Mouse (Mus musculus) spleen, postnatal 14 days (tissue): Measurements from ENCODE around the gene Sos1.
A peak's percentile ranks its signal among the peaks of the same experiment; 100 is the strongest.

ENCODE experiments used
- DNase-seq, 2 experiments: peaks; one replicate each; pipeline ENCODE4 v3.0.0; 2021 to 2022; ENCODE audit warnings: low spot score in 2 of 2

Gene Sos1

DNA sequence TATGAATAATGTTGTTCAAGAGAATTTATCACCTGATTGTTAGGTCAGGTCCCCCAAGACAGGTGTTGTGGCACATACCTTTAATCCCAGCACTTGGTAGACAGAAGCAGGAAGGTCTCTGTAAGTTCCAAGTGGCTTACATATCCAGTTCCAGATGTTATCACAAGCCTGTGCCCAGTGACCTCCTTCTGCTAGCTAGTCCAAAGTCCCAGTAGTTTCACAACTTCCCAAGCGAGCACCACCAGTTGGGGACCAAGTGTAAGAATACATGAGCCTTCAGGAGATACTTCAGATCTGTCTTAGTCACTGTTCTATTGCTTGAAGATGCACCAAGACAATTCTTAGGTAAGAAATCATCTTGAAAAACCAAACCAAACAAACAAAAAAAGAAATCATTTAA lies 13.6 kb upstream of the Sos1 start:
- no peak for DNase-seq

DNA sequence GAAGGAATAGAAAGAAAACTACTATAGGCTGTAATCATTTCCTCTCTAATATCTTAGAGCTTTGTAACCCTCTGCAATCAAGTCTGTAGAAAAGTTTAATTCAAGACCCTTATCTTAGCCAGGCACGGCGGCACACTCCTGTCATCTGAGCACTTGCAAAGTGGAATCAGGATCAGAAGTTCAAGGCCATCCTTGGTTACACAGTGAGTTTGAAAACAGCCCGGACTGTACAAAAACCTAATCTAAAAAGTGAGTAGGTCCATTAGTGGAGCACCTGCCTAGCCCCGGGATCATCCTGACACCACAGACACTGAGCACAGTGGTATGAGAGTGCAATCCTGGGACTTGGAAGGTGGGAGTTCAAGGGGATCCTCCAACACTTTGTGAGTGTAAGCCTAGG lies 12.6 kb upstream of the Sos1 start:
- DNase-seq = no peak

DNA sequence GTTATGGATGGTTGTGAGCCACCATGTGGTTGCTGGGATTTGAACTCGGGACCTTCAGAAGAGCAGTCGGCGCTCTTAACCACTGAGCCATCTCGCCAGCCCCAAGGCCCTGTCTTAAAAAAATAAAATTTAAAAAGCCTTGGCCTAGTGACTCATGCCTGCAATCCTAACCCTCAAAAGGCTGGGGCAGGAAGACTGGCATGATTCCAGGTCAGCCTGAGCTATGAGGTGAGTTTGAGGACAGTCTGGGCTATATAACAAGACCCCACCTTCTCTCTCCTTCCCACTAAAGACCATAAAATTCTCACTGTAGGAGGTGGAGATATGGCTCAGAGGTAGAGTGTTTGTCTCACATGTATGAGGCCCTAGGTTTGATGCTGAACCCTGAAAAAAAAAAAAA lies 12.0 kb upstream of the Sos1 start:
- DNase-seq = no peak

DNA sequence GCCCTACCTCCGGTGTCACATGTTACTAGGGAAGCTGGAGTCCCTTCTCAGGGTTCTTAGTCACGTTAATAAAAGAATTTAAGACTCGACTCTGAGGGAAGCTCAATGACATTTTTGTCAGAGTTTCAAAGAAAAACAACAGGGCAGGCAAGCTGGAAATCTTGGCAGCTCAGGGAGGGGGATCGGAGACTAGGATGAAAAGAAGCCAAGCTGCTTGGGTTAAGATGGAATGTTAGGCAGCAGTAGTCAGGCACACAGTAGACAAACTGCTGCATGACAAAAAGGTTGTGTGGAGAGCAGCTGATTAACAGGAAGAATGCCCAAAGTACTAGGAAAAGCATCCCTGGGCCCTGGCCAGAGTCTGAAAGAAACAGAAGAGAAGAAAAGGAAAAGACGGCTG lies 9.9 kb upstream of the Sos1 start:
- DNase-seq = no peak

DNA sequence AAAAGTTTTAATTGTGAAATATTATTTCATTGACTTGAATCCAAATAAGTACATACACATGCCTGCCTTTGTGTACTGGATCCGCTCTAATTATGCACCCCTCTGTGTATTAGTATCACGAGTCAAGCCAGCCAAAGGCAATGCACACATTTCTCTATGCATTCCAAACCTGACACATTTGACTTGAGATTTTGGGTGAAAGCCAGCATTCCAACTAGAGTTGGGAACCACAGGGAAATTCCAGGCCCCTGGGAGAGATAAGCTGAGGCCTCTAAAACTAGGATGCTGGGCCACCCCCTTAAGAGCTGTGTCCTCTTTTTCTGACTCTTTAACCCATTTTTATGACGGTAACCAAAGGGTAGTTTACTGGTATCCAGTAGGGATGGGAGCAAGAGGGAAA lies 8.7 kb upstream of the Sos1 start:
- DNase-seq = no peak

DNA sequence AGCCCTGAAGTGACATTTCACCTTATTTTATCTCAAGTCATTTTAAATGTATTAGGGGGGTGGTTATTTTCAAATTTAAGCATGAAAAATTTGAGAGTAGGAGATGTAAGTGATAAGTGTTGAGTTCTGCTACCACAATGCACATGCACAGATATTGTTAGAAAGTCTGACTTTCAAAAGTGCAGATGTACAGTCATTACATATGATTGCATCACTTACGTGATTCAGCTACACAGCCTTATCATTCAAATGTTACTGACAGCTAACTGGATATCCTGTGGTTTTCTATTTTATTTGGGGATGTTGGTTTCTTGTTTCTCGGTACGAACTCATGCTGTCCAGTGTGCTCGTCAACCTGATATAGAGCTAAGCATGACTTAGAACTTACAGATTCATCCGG lies 4.9 kb upstream of the Sos1 start:
- no peak for DNase-seq

DNA sequence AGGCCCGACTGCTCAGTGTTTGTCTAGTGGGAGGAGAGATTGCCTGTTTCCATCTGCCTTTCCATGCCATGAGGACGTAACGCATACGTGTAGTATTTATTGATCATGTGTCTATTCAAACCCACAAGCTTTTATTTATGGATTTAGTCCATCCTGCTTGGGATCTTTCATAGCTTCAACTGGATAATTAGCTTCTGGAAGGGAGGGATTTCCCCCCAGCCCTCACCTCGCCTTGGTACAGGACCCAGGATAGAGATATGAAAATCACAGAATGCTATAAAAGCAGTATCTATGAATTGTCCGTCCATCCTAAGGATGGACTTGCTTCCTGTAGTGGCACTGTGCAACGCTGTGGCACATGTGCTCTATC lies 587 bp upstream of the Sos1 start:
- DNase-seq = no peak

DNA sequence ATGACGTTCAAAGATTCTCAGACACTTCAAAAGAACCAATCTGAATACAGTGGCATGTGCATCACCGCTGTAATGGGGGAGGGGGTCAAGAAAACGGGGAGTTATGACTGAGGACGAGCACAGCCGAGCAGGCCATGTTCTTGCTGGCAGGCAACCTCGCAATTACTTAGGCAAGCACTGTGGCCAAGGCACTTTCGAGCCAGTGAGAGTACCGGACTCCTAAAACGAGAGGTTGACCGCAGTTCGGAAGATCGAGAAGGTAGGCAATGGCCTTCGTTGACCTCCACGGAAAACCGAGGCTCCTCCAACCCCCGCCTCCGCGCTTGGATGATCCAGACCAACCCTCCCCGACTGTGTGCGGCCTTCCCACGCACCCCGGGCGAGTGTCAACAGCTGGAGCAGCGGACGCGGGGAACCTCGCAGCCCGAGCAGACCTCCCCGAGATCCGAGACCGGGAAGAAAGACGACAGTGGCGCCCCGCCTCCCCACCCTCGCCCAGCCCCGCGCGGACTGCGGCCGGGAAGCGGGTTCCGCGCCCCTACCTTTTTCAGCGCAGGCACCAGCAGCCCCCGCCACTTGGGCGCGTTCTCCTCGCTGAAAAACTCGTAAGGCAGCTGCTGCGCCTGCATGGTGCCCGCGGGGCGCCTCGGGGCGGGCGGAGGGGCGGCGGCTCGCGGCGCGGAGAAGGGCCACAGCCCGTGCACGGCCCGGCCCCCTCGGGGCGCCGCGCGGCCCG lies 790 bp downstream of the Sos1 start:
- DNase-seq = peak; percentile 42 to 55

DNA sequence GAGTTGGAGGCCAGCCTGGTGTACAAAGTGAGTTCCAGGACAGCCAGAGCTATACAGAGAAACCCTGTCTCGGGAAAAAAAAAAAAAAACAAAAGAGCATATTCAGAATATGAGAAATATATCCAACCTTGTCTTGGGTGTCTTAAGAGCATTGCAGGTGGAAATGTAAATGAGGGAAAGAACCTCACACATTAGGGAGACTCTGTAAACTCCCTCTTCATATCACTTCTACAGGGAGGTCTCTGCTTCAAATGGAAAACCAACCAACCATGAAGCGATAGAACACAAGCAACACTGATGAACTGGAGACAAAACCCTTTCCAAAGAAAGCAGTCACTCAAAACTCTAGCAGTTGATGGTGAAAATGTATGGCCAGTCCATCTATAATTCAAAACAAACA lies 2.6 kb downstream of the Sos1 start:
- no peak for DNase-seq

DNA sequence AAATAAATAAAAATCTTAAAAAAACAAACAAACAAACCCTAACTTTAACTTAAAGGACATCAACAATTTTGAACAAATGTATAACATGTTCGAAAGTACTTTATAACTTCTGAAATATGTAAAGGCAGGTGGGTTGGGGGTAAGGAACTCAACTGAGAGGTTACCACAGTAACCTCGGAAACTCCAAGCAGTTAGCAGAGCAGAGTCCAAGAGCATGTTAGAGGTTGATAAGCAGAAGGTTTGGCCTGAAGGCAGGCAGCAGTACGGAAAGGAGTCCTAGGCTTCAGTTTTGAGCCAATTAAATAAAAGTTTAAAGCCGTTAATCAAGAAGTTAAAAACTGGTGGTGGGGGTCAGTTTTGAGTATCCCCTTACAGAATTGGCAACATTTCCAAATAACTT lies 3.8 kb downstream of the Sos1 start:
- no peak for DNase-seq

DNA sequence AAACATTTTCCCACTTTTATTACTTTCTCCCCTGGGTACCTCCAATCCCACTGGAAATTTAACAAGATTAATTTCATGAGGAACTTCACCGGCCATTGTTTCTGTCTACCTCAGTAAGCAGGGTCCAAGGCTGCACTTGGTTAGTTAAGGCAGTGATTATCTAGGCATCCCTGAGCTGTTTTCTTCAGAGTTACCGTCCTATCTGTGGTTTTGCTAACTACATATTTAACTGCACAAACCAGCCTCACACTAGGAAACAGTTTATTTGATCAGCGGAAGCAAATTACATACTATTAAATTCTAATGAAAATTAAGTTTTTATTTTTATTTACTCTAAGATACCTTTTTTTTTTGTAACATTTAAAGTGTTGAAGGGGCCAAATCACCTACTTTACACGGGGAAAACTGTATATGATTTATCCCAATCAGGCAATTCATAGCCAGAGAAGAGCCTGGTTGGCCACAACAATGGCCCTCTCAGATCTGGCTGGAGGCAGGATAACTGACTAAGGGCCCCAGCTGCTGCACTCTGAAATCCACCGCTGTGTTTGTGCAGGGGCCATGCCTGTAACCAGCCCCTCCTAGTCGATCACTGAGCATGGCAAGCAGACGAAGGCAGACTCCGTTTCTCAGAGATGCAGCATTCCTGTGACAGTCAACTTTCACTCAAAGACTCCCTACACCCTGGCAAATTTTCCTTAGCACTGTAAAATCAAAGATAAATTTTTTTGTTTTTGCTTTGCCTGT lies 9.0 kb downstream of the Sos1 start:
- no peak for DNase-seq

DNA sequence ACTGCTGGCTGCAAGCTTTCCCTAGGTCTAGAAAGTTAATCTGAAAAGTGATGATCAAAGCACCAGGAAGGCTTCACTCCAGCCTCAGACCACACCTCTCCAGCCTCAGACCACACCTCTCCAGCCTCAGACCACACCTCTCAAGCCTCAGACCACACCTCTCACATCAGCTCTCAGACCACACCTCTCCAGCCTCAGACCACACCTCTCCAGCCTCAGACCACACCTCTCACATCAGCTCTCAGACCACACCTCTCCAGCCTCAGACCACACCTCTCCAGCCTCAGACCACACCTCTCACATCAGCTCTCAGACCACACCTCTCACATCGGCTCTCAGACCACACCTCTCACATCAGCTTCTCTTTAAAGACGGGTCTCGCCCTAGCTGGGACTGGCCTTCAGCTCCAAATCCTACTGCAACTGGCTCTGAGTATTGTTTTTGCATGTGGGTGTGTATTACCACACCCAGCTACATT lies 11.8 kb downstream of the Sos1 start:
- peak; percentile 31 to 48 for DNase-seq

DNA sequence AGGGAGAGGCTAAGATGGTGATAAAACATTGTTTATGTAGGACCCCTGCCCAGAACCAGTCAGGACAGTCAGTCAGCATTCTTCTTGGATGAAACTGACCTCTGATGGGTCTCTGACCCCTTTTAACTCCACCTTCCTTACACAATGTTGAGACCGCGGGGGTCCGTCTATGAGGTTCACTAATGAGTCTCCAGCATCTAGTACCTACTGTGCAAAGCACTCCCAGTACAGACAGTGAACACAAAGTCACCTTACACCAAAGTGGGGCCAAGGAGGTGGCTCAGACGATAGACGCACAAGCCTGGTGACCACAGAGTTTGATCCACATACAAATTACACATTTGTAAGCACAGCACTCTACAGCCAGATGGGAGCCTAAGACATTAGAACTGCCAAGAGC lies 20.0 kb downstream of the Sos1 start:
- DNase-seq = no peak

DNA sequence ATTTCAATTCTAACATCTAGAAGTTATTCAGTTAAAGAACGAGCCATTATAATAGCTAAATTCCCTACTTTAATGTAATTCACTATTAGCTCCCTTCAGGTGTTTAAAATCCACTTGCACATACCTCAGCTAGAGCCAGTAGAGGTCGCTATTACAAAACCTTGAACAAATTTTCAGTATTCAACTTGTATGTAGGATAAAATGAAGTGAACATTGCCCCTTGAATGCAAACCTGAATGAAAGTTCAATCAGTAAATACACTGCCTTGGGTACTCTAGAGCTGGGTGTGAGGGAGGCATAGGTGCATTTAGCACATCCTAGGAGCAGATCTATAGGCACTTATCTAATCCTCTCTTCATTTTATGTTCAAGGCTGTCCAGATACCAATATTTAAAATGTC lies 24.6 kb downstream of the Sos1 start:
- no peak for DNase-seq

DNA sequence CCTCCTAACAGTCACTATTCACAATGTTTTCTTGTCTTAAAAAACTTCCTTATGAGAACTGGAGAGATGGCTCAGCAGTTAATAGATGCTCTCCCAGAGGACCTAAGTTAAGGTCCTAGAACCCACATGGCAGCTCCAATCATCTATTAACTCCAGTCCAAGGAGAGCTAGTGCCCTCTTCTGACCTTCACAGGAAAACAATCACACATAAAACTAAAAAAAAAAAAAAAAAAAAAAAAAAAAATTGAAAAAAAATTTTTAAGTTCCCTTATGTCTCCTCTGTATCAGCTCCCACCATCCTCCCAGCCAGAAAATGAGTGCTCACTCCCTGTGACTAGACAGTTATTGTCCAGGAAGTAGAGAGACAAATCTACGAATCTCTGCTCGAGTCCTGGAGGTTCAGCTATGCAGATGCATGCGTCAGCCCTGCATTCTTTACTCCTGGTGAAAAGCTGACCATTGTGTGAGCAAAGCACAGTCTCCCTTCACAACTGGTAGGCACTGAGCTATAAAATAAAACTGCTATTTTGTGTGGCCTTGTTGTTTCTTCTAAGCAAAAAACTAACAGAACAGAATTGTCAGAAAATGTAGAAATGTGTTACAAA lies 29.7 kb downstream of the Sos1 start:
- DNase-seq = no peak

DNA sequence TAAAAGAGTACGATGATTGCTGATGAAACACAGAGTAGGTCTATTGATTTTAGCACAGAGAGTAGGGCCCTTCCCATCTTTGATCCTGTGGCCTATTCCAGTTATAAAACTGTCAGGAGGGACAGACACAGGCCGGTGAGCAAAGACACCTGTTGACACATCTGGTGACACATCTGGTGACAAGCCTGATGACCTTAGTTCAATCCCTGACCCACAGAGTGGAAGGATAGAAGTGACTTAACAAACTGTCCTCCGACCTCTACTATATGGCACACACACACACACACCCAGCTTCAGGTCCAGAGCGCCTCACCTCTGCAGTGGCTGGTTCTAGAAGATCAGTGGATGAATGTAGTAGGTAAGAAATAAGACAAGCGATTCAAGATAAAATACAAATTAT lies 33.8 kb downstream of the Sos1 start:
- DNase-seq = no peak

DNA sequence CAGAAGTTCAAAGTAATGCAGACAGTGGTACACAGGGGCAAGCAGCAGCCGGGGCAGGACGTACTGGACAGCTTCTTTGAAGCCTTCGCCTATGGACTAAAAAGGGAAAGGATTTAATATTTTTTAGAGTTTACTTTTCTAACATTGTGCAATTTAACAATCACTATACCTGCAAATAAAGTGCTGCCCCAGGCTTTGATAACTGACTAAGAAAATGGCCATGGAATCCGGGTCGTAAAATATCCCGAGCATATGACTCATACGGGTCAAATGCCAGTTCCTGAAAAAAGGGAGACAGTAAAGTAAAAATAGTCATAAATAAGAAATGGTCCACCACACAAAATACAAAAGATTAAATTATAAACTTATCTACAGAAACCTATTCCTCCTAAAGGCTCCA lies 34.8 kb downstream of the Sos1 start:
- no peak for DNase-seq

DNA sequence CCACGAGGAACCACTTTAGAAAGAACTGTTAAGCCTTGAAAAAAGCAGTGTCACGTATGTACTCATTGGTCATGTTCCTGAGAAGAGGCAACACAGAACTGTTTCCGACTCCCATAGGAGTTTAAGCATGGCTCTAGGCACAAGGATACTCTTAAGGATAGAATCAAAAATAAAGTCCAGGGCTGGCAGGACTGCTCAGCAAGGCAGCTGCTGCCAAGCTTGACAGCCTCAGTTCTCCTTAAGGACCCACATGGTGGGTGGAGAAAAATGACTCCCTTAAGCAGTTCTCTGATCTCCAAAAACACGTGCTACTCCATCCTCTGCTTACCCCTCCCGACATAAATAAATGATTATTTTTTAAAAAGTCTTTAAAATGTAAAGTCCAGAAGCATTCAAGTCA lies 44.6 kb downstream of the Sos1 start:
- no peak for DNase-seq

DNA sequence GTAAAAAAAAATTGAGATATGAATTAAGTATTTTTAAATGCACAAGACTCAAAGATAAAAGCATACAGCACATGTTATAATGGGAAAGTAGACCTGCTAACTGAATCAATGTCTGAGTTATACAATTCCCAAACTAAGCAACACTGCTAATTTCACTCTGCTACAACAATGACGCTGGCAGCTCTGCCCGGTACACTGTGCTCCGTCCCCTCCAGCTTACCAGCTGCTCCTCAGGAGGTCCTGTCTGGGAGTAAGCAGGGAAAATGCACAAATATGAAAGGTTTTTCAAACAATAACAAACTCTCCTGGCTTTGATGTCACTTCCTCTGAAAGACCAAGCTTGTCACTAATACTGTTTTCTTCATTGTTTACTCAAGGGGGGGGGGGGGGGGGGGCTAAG lies 45.8 kb downstream of the Sos1 start:
- DNase-seq = no peak

DNA sequence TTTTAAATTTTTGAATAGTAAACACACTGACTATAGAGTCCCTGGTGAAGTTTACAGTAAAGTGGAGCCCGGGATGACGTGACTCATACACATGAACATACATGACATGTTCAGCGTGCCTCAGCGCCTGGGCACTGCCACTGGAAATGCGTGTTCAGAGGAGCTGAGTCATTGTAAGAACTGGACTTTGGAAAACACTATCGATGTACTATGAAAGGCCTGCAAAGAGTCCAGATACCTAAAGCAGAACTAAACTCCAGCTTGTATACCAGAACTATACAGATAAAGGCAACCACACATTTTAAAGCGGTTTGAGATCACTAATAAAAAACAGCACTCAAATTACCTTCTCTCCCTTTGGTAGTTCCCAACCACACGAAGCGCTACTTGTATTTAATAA lies 48.3 kb downstream of the Sos1 start:
- DNase-seq = no peak

DNA sequence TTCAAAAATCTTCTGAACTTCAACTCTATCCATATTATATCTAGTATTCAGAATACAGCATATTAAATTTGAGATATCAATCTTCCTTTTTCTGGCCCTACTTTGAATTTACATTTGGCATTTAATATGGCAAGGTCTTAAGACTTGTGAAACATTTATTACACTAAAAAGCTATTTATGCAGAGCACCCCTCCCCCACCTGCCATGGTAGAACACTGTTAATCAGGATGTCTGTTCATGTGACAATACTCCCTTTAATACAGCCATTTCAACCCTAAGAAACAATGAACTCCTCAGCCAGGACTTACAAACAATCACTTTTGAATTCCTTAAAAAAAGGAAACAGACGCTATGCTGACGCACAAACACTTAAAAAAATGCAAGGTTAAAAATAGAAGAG lies 52.3 kb downstream of the Sos1 start:
- no peak for DNase-seq

DNA sequence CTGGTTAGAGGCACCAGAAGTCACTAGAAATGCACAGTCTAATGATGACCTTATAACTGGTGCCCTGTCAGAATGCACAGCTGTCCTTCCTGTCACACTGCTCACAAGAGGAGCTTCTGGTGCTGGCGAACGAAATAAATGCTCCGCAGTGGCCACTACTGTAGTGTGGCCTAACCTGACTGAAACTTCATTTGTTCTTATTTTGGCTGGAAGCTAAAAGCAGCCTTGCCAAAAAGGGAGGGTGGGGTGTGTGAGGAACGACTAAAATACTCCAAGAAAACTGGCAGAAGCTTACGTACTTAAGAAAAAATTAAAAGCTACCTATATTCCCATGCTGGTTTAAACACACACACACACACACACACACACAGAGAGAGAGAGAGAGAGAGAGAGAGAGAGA lies 53.4 kb downstream of the Sos1 start:
- no peak for DNase-seq

DNA sequence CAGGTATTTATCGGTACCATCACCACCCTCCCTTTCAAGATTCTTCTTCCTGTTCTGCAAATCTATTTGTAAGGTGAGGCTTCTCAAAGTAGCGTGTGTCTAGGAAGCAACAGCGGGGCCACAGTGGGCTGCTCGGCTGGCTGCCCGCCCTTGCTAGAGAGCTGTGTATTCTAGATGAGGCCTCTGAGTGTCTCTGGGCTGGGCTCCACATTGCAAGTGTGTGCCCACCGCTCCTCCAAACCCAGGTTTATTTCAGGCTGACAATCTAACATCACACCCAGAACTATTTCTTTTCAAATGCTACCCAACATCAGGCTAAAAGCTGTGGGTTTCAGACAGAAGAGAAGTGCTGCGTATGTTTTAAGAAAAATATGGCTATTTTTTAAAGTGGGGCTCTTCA lies 54.1 kb downstream of the Sos1 start:
- no peak for DNase-seq
